Mouse (Mus musculus) myocyte (in vitro differentiated cells): ENCODE data around the gene 4933434E20Rik.

Experiments
- E2F4 ChIP-seq: IDR thresholded peaks from one replicate; pipeline ENCODE4 v1.6.1; 2011; ENCODE audit warnings: mild to moderate bottlenecking, control low read depth, moderate library complexity; ENCODE audit not compliant: insufficient read depth
- MAX ChIP-seq: IDR thresholded peaks from one replicate; pipeline ENCODE4 v1.6.1; 2011; ENCODE audit warnings: low read depth, mild to moderate bottlenecking, control low read depth
- POLR2A ChIP-seq: IDR thresholded peaks from one replicate; pipeline ENCODE4 v1.6.1; 2011; ENCODE audit warnings: low read depth, mild to moderate bottlenecking, control low read depth, moderate library complexity; ENCODE audit not compliant: insufficient read length
- REST ChIP-seq: IDR thresholded peaks from one replicate; pipeline ENCODE4 v1.6.1; 2011; ENCODE audit warnings: mild to moderate bottlenecking, control low read depth, moderate library complexity; ENCODE audit not compliant: insufficient read depth, insufficient read length
- TCF3 ChIP-seq: IDR thresholded peaks from one replicate; pipeline ENCODE4 v1.6.1; 2011; ENCODE audit warnings: low read depth, control low read depth; ENCODE audit not compliant: insufficient read length
- USF1 ChIP-seq: IDR thresholded peaks from one replicate; pipeline ENCODE4 v1.6.1; 2011; ENCODE audit warnings: low read depth, mild to moderate bottlenecking, control low read depth, moderate library complexity

DNA sequence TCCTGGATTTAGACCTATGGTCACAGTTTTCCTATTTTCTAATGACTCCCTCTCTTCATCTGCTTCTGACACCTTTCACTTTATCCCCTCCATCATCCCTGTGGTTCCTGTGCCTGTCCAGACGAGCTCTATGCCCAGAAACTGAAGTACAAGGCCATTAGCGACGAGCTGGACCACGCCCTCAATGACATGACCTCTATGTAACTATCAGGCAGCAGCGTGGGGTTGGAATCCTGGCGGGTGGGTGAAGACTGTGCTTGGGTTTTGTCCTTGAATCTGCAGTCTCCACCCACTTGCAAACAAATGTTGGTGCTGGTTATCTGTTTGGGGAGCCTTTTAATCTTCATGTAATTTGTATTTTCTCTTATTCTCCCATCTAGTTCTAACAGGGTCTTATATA is 39.5 kb downstream of the 4933434E20Rik start:
- no peak for TF ChIP-seq POLR2A
- no peak for TF ChIP-seq USF1
- no peak for TF ChIP-seq MAX
- TF ChIP-seq E2F4 = no peak
- TF ChIP-seq REST = no peak
- TF ChIP-seq TCF3 = no peak
